Mouse (Mus musculus) CD8-positive naive resting alpha-beta T cell, adult 57 days (primary cell): ENCODE data around the gene Olfr43. TPM values are rescaled to one million over a fixed set of nuclear protein-coding genes. Genes with fewer than 3 reads are reported as not detected.

ENCODE experiments used
- total RNA-seq: library from RNA; stranded (reverse); gene quantifications from one replicate; pipeline ENCODE4 v1.2.4, GENCODE M21; 2023

The Olfr43 gene
- total RNA-seq: not detected

DNA sequence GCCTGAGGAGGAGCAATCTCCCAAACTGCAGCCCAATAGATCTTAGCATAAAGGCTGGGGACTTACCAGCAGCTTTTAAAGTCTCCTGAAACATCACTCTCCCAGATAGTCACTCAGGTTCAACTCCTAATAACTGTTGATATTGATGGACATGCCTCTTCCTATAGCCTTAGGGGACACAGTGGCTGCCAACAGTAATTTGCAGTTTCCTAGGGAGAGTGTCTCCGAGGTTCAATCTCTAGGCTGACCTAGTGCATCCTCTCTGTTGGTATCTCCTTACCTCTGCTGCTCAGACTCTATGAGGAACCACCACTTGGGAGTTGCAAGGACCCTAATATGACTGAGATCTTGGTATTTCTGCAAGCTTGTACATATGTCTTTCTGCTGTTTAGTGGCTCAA lies at the start of gene Olfr43:
Gene Olfr43 (minus strand): TSS at position 101 of the 400 bp plus-strand sequence.

DNA sequence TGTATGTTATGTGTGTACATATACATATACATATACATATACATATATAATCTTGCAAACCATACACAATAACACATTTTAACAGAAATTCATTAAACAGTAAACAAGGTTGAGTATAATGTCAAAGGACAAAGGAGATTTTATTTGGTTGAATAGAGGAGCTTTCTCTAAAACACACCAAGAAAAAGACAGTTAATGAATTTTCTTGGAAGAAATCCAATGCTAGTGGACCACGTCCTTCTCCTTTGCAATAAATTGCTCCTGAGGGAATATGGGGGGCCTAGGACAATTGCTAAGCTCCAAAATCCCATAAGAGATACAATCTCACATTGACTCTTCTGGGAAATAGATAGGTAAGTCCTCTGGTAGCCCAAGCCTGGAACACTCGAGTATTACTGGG lies 48.3 kb upstream of the Olfr43 start, which contains the start of gene Olfr406:
Gene Olfr406 (plus strand): TSS at position 301 of the 400 bp plus-strand sequence.

DNA sequence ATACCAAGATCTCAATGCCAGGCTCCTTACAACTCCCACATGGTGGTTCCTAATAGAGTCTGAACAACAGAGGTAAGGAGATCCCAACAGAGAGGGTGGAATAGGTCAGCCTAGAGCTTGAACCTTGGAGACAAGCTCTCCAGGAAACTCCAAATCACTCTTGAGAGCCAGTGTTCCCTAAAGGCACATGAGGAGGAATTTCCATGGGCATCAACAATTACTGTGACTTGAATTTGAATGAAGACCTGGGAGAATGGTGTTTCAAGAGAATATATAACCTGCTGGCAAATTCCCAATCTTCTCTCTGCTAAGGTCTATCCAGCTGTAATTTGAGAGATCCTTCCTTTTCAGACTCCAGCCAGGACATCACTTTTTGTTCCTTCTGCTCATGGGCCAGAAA lies 25.2 kb downstream of the Olfr43 start, which contains the start of gene Olfr403:
Gene Olfr403 (plus strand): TSS at position 301 of the 400 bp plus-strand sequence.

Other genes with a start within 250 kb of the Olfr43 start
- not detected for gene Olfr398, start 221.0 kb downstream of the Olfr43 start, total RNA-seq
- gene Olfr139, start 154.8 kb downstream of the Olfr43 start, total RNA-seq: not detected
- not detected for gene Olfr399, start 154.8 kb downstream of the Olfr43 start, total RNA-seq
- gene Zfp616, start 141.4 kb downstream of the Olfr43 start, total RNA-seq: not detected
- not detected for gene Olfr401, start 97.7 kb downstream of the Olfr43 start, total RNA-seq
- not detected for gene Olfr402, start 57.9 kb downstream of the Olfr43 start, total RNA-seq
- not detected for gene Olfr403, start 25.1 kb downstream of the Olfr43 start, total RNA-seq
- not detected for gene Olfr406, start 48.4 kb upstream of the Olfr43 start, total RNA-seq
- not detected for gene Olfr59, start 72.4 kb upstream of the Olfr43 start, total RNA-seq
- gene Olfr410, start 126.7 kb upstream of the Olfr43 start, total RNA-seq: not detected
- not detected for gene Olfr411, start 141.3 kb upstream of the Olfr43 start, total RNA-seq
- not detected for gene Olfr412, start 150.7 kb upstream of the Olfr43 start, total RNA-seq